Mouse (Mus musculus) embryonic stem cell, embryonic (primary cell): ENCODE data around the gene Rbfox1.

Experiments
- CTCF ChIA-PET, 4 experiments: fragments of 300-600 bp in 2 of 4; fragments of 350-600 bp in 2 of 4; sonication (Branson Sonifier 250); formaldehyde crosslinking; loops; one replicate each; lab custom pipeline; 2022; ENCODE audit warnings: inconsistent platforms in 2 of 4; lab: Charles Lee
- POLR2A ChIA-PET, 4 experiments: fragments of 300-600 bp in 2 of 4; fragments of 350-600 bp in 2 of 4; sonication (Branson Sonifier 250); formaldehyde crosslinking; loops; one replicate each; lab custom pipeline; 2022; ENCODE audit warnings: antibody characterized with exemption in 4 of 4, inconsistent platforms in 1 of 4; lab: Charles Lee

Rbfox1 gene

DNA sequence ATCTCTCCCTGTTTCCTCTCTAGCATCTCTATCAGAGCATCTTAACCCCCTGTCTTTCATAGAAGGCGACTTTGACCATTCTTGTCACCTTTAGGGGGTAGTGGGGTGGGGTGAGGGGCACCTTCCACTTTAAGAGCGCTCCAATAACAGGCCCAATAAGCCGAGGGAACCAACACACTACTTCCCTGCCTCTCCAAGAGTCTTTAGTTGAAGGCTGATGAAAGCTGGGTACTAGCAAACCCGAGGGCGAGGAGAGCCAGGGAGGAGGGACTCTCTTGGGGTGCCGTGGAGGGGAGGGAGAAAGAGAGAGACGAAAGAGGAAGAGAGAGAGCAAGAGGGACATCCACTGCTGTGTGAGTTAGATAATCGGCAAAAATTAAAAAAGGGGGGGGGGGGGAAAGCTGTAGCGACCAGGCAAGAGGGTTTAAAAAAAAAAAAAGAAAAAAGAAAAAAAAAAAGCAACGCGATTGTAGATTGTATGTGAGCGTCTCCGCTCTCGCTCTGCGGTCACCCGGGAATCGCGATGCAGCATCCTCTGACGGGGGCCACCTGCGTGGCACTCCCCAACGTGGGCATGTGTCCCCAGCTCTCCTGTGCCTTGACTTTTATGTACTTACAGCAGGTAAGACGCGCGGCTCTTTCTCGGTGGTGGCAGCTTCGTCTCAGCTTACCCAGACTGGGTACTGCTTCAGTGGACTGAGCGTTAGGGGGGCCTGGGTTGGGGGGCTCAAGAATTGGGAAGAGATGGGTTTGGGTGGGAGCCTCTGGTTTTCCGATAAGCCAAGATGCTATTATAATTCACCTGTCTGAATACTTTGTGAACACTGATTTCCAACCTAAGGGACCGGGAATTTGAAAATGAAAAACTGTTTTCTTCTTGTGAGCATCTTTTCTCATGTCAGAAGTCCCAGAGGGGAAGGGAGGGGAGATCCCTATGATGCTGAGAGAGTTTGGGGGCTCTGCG, 1154.5 kb downstream of the Rbfox1 start:
- CTCF ChIA-PET, result interaction anchor here in 3 of 4 experiments (1.1 to 1.3 kb wide), 4 partner anchors 9 to 10 kb away, joined by 3 to 5 read pairs (median 4); no protein-coding TSS in a partner anchor

DNA sequence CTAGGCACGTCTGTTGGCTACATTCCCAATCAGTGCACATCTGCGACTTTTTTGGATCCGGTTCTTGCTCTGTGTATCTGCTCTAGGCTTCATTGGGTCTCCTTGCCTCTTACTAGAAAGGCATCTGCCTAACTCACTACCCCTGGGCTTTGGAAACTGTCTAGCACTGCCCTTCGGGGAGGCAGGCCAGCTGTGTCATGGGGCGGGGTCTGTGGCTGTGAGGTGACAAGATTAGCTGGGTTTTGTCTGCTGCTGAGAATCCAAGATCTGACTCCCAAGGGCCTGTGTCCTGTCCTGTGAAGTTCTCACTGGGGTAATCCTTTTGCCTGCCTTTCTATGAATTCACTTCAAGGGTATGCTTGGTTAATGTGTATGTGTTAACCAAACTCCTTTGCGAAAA, 1155.5 kb downstream of the Rbfox1 start:
- POLR2A ChIA-PET, result no interaction called here
- CTCF ChIA-PET, result interaction anchor here in 1 of 4 experiments (1.1 kb wide), 1 partner anchor 9 kb away, joined by 3 read pairs; no protein-coding TSS in a partner anchor

More for the DNA sequence above, 1154.5 kb downstream of the Rbfox1 start:
- POLR2A ChIA-PET, result interaction anchor here in 1 of 4 experiments (0.6 kb wide), 1 partner anchor 434 kb away, joined by 5 read pairs; no protein-coding TSS in a partner anchor

- ChIA-PET POLR2A (interaction anchor here in 2 of 4 experiments (0.6 kb wide), 2 partner anchors 16 to 583 kb away, joined by 3 to 6 read pairs; no protein-coding TSS in a partner anchor), CTCF (no interaction called here)
Observed at GRCm38 (mm10) chr16:7047421-7047820, 1162.3 kb downstream of the Rbfox1 start.

DNA sequence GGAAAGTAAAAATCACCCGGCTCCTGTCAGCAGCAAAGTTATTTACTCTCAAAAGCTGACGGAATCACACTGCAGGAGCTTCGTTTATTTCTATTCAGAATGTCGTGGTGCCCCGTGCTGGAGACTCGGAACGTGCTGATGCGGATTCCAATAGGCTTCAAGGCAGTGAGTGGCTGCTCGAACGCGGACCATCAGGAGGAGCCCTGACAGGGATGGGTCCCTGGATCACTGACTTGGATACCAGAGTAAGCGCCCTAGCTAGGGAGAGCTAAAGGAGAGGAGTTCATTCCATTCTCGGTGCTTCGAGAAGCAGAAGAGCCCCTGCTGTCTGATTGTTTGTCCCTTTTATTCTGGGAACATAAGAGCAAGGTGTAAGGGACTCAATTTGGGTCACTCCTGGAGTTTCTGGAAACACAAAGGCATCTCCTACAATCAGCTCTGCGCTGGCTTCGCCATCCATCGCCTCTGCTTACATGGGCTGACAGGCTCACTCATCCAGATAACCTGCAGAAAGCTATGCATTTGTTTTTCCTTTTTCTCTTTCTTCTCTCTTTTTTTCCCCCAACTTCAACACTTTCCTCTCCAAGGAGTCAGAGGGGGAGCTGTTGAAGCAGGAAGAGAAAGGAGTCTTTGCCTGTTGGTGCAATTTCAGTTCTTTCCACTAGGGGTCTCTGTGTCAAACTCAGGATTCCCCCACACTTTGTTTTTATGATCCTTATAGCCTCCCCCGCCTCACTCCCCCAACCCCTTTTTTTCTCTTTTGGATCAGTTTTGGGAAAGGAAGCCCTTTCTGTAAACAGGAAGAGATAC, 1164.2 kb downstream of the Rbfox1 start:
- CTCF ChIA-PET, result interaction anchor here (0.6 to 2.4 kb wide), 20 partner anchors 9 to 546 kb away, joined by 3 to 7 read pairs (median 3); no protein-coding TSS in a partner anchor
- POLR2A ChIA-PET, result no interaction called here

DNA sequence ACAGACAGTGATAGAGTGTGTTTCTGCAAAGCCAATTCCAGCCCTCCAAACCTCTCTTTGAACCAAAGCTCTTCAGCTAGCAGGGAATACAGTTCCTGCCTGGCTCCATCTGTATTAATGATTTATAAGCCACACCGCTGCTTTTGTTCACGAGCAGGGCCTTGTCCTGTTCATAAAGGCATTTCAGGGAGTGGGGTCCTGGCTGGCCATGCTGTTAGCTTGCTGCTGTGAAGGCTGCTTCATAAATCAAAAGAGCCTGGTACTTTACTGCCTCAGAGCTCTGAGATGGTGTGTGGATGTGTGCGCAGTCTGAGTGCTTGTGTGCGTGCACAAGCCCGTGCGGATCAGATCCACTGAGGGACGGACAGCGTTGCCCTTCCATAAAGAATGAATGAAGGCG, 1165.8 kb downstream of the Rbfox1 start:
- POLR2A ChIA-PET, result interaction anchor here in 1 of 4 experiments (0.6 kb wide), 1 partner anchor 8 kb away, joined by 4 read pairs; no protein-coding TSS in a partner anchor
- CTCF ChIA-PET, result interaction anchor here in 1 of 4 experiments (0.9 to 2.4 kb wide), 2 partner anchors 11 to 365 kb away, joined by 3 to 6 read pairs; no protein-coding TSS in a partner anchor

DNA sequence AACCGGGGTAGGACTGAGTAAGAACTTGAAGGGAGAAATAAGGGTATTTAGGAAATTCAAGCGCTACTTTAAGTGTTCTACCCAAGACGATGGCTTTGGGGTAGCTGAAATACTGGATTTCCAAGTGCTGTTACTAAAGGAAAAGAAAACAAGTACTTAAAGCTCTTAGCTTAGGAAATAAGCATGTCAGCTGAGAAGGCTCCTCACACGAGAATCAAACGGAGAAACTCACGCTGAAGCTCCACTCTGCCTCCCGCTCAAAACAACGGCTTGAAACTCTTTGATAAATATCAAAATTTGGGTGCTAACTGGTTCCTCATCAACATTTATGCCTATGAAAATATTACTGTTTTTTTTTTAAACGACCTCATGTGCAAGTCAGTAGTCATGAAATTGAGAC, 1166.8 kb downstream of the Rbfox1 start:
- ChIA-PET POLR2A (interaction anchor here in 1 of 4 experiments (0.6 to 0.7 kb wide), 2 partner anchors 868 to 1885 kb away, joined by 3 read pairs; no protein-coding TSS in a partner anchor), CTCF (interaction anchor here in 1 of 4 experiments (0.6 kb wide), 1 partner anchor 94 kb away, joined by 3 read pairs; no protein-coding TSS in a partner anchor)

DNA sequence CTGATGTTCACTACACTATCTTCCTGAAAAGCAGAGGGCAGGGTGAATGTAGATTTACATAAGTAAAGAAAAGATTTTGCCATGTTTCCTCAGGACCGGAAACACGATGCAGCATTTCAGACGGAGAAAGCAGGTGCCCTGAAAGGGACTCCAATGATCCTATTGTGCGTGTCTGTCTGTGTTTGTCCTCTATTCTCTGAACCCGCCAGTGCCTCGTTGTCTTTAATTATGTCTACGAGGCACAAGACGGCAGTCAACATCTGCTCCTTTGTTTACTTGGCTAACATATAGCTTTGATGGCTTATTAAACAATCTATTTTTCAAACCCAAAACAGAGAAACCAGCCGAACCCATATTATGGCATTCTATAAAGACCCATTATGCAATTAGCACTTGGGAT, 1167.3 kb downstream of the Rbfox1 start:
- POLR2A ChIA-PET, result no interaction called here
- CTCF ChIA-PET, result interaction anchor here in 2 of 4 experiments (0.5 to 0.6 kb wide), 3 partner anchors 94 to 1518 kb away, joined by 3 to 6 read pairs (median 3); no protein-coding TSS in a partner anchor

GRCm38 (mm10) chr16:7057789-7058188, 1172.6 kb downstream of the Rbfox1 start:
- CTCF ChIA-PET, result interaction anchor here in 1 of 4 experiments (0.9 kb wide), 1 partner anchor 8 kb away, joined by 3 read pairs; no protein-coding TSS in a partner anchor
- POLR2A ChIA-PET, result no interaction called here

GRCm38 (mm10) chr16:7058556-7058955, 1173.4 kb downstream of the Rbfox1 start:
- ChIA-PET POLR2A (no interaction called here), CTCF (interaction anchor here in 2 of 4 experiments (0.6 to 1.3 kb wide), 3 partner anchors 9 to 20 kb away, joined by 3 read pairs; no protein-coding TSS in a partner anchor)

DNA sequence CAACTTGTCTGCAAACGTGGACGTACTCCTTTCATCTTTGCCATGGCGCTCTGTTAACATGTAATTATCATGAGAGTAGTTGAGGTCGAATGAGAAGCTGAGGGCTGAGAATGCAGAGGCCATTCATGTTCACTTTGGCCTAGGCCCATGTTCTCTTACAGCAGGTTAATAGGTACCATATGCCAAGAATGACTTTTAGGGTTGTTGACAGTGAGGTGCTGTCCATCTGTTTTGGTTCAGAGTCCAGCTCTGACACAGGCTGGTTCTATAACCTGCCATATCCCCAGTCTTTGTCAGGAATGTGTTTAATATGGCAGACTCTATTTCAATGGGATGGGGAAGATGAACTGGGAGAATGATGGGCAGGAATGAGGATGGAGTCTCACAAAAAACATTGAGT, 1174.4 kb downstream of the Rbfox1 start:
- CTCF ChIA-PET, result interaction anchor here in 1 of 4 experiments (1.3 kb wide), 1 partner anchor 10 kb away, joined by 3 read pairs; no protein-coding TSS in a partner anchor
- POLR2A ChIA-PET, result interaction anchor here in 1 of 4 experiments (0.7 kb wide), 1 partner anchor 9 kb away, joined by 4 read pairs; no protein-coding TSS in a partner anchor

DNA sequence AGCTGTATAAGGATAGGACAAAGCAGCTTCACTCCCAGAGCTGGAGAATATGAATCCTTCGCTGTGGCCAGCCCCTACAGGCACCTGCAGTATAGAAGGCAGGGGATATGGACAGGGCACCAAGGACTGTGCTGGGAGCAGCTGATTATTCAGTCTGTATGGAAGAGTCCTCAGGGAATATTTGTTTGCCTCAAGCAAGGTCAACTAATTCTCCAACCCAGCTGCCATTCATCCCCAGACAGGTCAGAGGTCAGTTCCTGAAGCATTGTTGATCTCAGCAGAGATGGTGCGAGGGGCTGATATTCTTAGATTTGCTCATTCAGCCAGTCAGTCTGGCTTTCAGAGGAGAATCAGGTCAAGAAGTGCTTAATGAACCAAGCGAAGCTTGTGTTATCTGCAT, 1175.7 kb downstream of the Rbfox1 start:
- ChIA-PET CTCF (interaction anchor here in 1 of 4 experiments (2.6 kb wide), 1 partner anchor 11 kb away, joined by 6 read pairs; no protein-coding TSS in a partner anchor), POLR2A (no interaction called here)

GRCm38 (mm10) chr16:7062512-7062911, 1177.4 kb downstream of the Rbfox1 start:
- CTCF ChIA-PET, result interaction anchor here in 1 of 4 experiments (2.6 kb wide), 1 partner anchor 13 kb away, joined by 6 read pairs; no protein-coding TSS in a partner anchor
- POLR2A ChIA-PET, result no interaction called here

- CTCF ChIA-PET, result interaction anchor here in 1 of 4 experiments (0.5 kb wide), 1 partner anchor 1743 kb away, joined by 15 read pairs; no protein-coding TSS in a partner anchor
- POLR2A ChIA-PET, result no interaction called here
Observed at GRCm38 (mm10) chr16:7067109-7067508, 1182.0 kb downstream of the Rbfox1 start.

DNA sequence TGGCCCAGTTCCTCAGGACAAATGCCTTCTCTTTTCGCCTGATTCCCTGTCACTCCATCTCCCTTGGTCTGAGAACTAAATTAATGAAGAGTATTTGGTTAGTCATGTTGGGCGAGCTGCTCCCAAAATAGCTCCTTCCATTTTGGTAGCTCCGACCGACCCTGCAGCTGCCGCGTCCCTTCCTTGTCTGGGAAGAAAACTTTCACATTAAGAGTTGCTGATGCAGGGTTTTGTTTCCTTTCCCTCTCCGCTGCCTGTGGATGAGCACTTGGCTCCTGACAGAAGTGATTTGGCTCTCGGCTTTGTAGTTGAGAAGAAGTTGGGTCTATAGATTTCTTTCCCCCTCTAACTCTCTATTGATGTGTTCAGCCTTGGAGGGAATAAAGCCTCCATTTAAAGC, 1184.4 kb downstream of the Rbfox1 start:
- ChIA-PET CTCF (no interaction called here), POLR2A (no interaction called here)

DNA sequence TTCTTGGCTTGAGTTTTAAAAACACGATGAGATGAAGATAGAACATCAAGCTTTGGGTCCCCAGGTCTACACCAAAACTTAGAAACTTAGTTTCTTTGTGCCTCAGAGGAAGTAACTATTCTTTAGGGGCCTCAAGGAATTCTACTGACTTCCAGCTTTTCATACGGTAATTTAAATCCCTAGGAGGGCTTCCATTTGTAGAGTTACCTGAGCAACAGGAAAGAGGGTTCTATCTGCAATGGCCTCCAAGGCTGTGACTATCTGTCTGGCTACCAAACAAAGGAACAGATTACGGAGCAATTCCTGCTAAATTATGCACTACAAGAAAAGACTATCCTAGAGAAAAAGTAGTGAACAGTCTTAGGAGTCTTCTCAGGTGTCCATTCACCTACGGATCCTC, 1189.6 kb downstream of the Rbfox1 start:
- ChIA-PET CTCF (no interaction called here), POLR2A (no interaction called here)

GRCm38 (mm10) chr16:7075749-7076148, 1190.6 kb downstream of the Rbfox1 start:
- CTCF ChIA-PET, result interaction anchor here in 1 of 4 experiments (0.6 to 1.1 kb wide), 2 partner anchors 27 to 1269 kb away, joined by 3 read pairs; no protein-coding TSS in a partner anchor
- POLR2A ChIA-PET, result interaction anchor here in 1 of 4 experiments (0.9 kb wide), 1 partner anchor 78 kb away, joined by 3 read pairs; no protein-coding TSS in a partner anchor

DNA sequence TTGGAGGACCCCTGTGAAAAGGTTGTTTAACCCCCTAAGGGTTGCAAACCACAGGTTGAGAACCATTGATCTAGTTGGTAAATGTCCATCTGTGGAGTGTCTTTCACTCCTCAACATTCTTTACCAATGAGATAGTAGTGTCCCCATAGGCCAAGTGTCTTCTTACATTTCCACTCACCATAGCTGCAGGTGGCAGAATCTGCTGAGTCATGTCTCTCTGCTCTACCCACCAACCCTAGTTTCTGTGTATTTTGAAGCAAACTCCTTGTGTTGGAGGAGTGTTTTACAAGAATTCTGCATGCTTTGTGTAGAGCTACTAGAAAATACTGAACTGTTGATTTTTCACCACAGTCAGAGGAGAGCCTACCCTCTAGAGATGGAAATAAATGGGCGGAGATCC, 1191.2 kb downstream of the Rbfox1 start:
- ChIA-PET POLR2A (interaction anchor here in 1 of 4 experiments (0.9 kb wide), 1 partner anchor 78 kb away, joined by 3 read pairs; no protein-coding TSS in a partner anchor), CTCF (interaction anchor here in 1 of 4 experiments (0.6 to 1.1 kb wide), 2 partner anchors 27 to 1268 kb away, joined by 3 read pairs; no protein-coding TSS in a partner anchor)

- ChIA-PET CTCF (no interaction called here), POLR2A (interaction anchor here in 2 of 4 experiments (0.8 to 0.9 kb wide), 2 partner anchors 21 to 79 kb away, joined by 3 read pairs; no protein-coding TSS in a partner anchor)
Observed at GRCm38 (mm10) chr16:7076707-7077106, 1191.6 kb downstream of the Rbfox1 start.
